Mouse (Mus musculus): ENCODE measurements around the gene Tedc1.

The Tedc1 gene

GRCm38 (mm10) chr12:113139908-113140615 lies 16.2 kb upstream of the Tedc1 start, which contains the start of gene Crip2:
Gene Crip2 (plus strand): TSS chr12:113140236.
- peak; percentile 94 for DNase-seq

- DNase-seq: peak; percentile 54
Observed at GRCm38 (mm10) chr12:113140616-113141411, 15.4 kb upstream of the Tedc1 start.

GRCm38 (mm10) chr12:113141531-113141973 lies 14.7 kb upstream of the Tedc1 start:
- DNase-seq: peak; percentile 77

- DNase-seq: peak; percentile 92
Observed at GRCm38 (mm10) chr12:113142021-113142975, 13.9 kb upstream of the Tedc1 start.

GRCm38 (mm10) chr12:113143164-113143563 lies 13.1 kb upstream of the Tedc1 start:
- no peak for DNase-seq

GRCm38 (mm10) chr12:113144001-113144756 lies 12.0 kb upstream of the Tedc1 start:
- DNase-seq: no peak

GRCm38 (mm10) chr12:113144886-113145285 lies 11.3 kb upstream of the Tedc1 start:
- DNase-seq: no peak

GRCm38 (mm10) chr12:113145591-113145990 lies 10.6 kb upstream of the Tedc1 start:
- DNase-seq: no peak

GRCm38 (mm10) chr12:113146112-113147057 lies 9.8 kb upstream of the Tedc1 start, which contains the start of gene Crip1:
Gene Crip1 (plus strand): TSS chr12:113146316.
- DNase-seq: peak; percentile 85

- DNase-seq: no peak
Observed at GRCm38 (mm10) chr12:113147481-113147880, 8.7 kb upstream of the Tedc1 start.

GRCm38 (mm10) chr12:113148381-113149035 lies 7.7 kb upstream of the Tedc1 start:
- DNase-seq: peak; percentile 47

GRCm38 (mm10) chr12:113149341-113149740 lies 6.9 kb upstream of the Tedc1 start:
- DNase-seq: peak; percentile 59

GRCm38 (mm10) chr12:113149896-113150295 lies 6.3 kb upstream of the Tedc1 start:
- DNase-seq: no peak

- DNase-seq: no peak
Observed at GRCm38 (mm10) chr12:113150591-113150990, 5.6 kb upstream of the Tedc1 start.

- no peak for DNase-seq
Observed at GRCm38 (mm10) chr12:113151046-113151445, 5.2 kb upstream of the Tedc1 start.

- peak; percentile 72 for DNase-seq
Observed at GRCm38 (mm10) chr12:113151661-113152271, 4.5 kb upstream of the Tedc1 start.

- DNase-seq: no peak
Observed at GRCm38 (mm10) chr12:113152272-113152661, 4.0 kb upstream of the Tedc1 start.

GRCm38 (mm10) chr12:113152991-113153525 lies 3.2 kb upstream of the Tedc1 start:
- no peak for DNase-seq

GRCm38 (mm10) chr12:113153971-113154370 lies 2.2 kb upstream of the Tedc1 start:
- no peak for DNase-seq

- DNase-seq: no peak
Observed at GRCm38 (mm10) chr12:113154747-113155075, 1.5 kb upstream of the Tedc1 start.

Data from kidney, postnatal 14 days (tissue).